Comparison of ENCODE assay signal across 27 mouse cellular contexts in genomic region chr11:117163098-117163497, GRCm38 (mm10). TPM values are rescaled to one million over a fixed set of nuclear protein-coding genes. Genes with fewer than 3 reads are reported as not detected.
DNase-seq lines count a peak whose midpoint lies in the region; ATAC-seq and TF ChIP-seq lines count a peak whose summit lies in the region.
"Had no signal": no experiment of that assay in that cellular context is flagged by ENCODE, and none has a peak within 500 bp of the region (broad histone marks: within the 10 kb centered on the region; RNA-seq: fewer than 3 reads in every experiment).

No protein-coding gene starts in this region.

- H3K4me2 ChIP-seq in heart, embryonic 14.5 days (ENCODE audit: low read length), result no peak overlapping the region
- H3K4me2 ChIP-seq: midbrain, embryonic 15.5 days; neural tube, embryonic 15.5 days had no signal

- H3K79me2 ChIP-seq in heart, adult 2 months (replicated peaks; ENCODE audit: control insufficient read depth, insufficient read depth, low read length), result no peaks in the 10 kb centered on the region

- no peak for ATAC-seq in heart, embryonic 14.5 days (ENCODE audit: insufficient number of reproducible peaks, insufficient read depth, low FRiP score, low read depth)
- ATAC-seq: forebrain, embryonic 16.5 days; hindbrain, embryonic 16.5 days; midbrain, embryonic 15.5 days had no signal

- intact Hi-C loops in heart, adult 2 months (cut with DNase I), result no loop called here
- intact Hi-C loops in left cerebral cortex, adult 2 months (cut with DNase I), result no loop called here

- H3K9me3 ChIP-seq in heart, embryonic 14.5 days (ENCODE audit: control insufficient read depth, low read length), result peaks cover 6% of the 10 kb centered on the region; the same call in 1 of the 2 replicates
- H3K9me3 ChIP-seq: midbrain, embryonic 15.5 days; neural tube, embryonic 15.5 days had no signal

- no peak for TF ChIP-seq EP300 in heart, adult 2 months (IDR thresholded peaks at IDR 0.05; ENCODE audit: insufficient read depth, low read depth, low read length)

- H3K27me3 ChIP-seq in heart, embryonic 14.5 days (ENCODE audit: control insufficient read depth, insufficient read depth, low read length), result no peaks in the 10 kb centered on the region
- H3K27me3 ChIP-seq in heart, adult 2 months (ENCODE audit: control insufficient read depth, insufficient read depth, low read length), result no peaks in the 10 kb centered on the region
- H3K27me3 ChIP-seq: midbrain, embryonic 15.5 days; neural tube, embryonic 15.5 days had no signal

- H3K36me3 ChIP-seq in heart, embryonic 14.5 days (ENCODE audit: control insufficient read depth, insufficient read depth, low read length), result peaks cover 19% of the 10 kb centered on the region
- H3K36me3 ChIP-seq in heart, adult 2 months (ENCODE audit: control insufficient read depth, insufficient read depth, low read length), result no peaks in the 10 kb centered on the region

- 45% methylated on average over 9 of the region's 9 CpGs for WGBS in heart, embryonic 14.5 days
- 67% methylated on average over 9 of the region's 9 CpGs for WGBS in heart, adult 2 months

- peak overlapping the region; percentile 41; the same call in 1 of the 2 replicates for H3K9ac ChIP-seq in heart, embryonic 14.5 days (ENCODE audit: low read length)
- H3K9ac ChIP-seq in heart, adult 2 months (ENCODE audit: low read depth, low read length), result no peak overlapping the region
- H3K9ac ChIP-seq: liver, embryonic 14.5 days; midbrain, embryonic 15.5 days; neural tube, embryonic 15.5 days had no signal

- H3K4me1 ChIP-seq in heart, embryonic 14.5 days (ENCODE audit: control insufficient read depth in 2 of 2, insufficient read depth in 2 of 2, low read length in 2 of 2), result peaks cover 17 to 31% of the 10 kb centered on the region in 2 experiments
- peaks cover 2% of the 10 kb centered on the region; the same call in 1 of the 2 replicates for H3K4me1 ChIP-seq in heart, adult 2 months (ENCODE audit: control insufficient read depth, insufficient read depth, low read length)

- TF ChIP-seq POLR2A in heart, adult 2 months (IDR thresholded peaks at IDR 0.05; ENCODE audit: insufficient read depth, low read depth, low read length), result no peak

- TF ChIP-seq CTCF in heart, adult 2 months (IDR thresholded peaks at IDR 0.05), result no peak
- TF ChIP-seq CTCF in left cerebral cortex, adult 2 months (IDR thresholded peaks at IDR 0.05), result no peak

- no peak overlapping the region for H3K27ac ChIP-seq in heart, embryonic 14.5 days (replicated peaks in 1 of 2; ENCODE audit: control insufficient read depth in 1 of 2, insufficient read depth in 1 of 2, low read depth in 2 of 2, low read length in 2 of 2)
- H3K27ac ChIP-seq in heart, adult 2 months, result no peak overlapping the region
- no peak overlapping the region for H3K27ac ChIP-seq in left cerebral cortex, adult 2 months
- H3K27ac ChIP-seq: layer of hippocampus, adult 2 months; liver, embryonic 14.5 days; macrophage; midbrain, embryonic 15.5 days; neural tube, embryonic 15.5 days had no signal

- H3K4me3 ChIP-seq in heart, embryonic 14.5 days (ENCODE audit: control insufficient read depth in 1 of 2, insufficient read depth in 1 of 2, low read depth in 1 of 2, low read length in 2 of 2), result no peak overlapping the region
- H3K4me3 ChIP-seq in heart, adult 2 months, result no peak overlapping the region
- no peak overlapping the region for H3K4me3 ChIP-seq in left cerebral cortex, adult 2 months
- H3K4me3 ChIP-seq: erythroblast, embryonic 14.5 days; layer of hippocampus, adult 2 months; midbrain, embryonic 15.5 days; neural tube, embryonic 15.5 days had no signal

- DNase-seq in cerebellum, adult 11-12 months, result peak; percentile 82
- no peak for DNase-seq in cerebellum, adult 8-10 months
- no peak for DNase-seq in heart, adult 2 months
- peak; percentile 70 for DNase-seq in brain, adult 2 months (ENCODE audit: low read depth, low spot score)
- peak; percentile 81 for DNase-seq in cerebellum, adult 9-11 months
- no peak for DNase-seq in yolk sac, embryonic 10.5 days (ENCODE audit: low spot score)
- no peak for DNase-seq in left cerebral cortex, adult 2 months (ENCODE audit: extremely low spot score in 1 of 2, low spot score in 2 of 2)
- DNase-seq: adrenal gland, postnatal 14 days; heart, postnatal 10 days; kidney, adult 18-20 months; kidney, postnatal 36 days; left cerebral cortex, postnatal 4 days; liver; lung, adult 2 months; lung, postnatal 10 days; right cerebral cortex, adult 18-20 months; spleen, adult 18-20 months; thymus, postnatal 14 days had no signal

RNA-seq across cellular contexts. Expression of gene Sept9, which starts 36.4 kb away (rescaled TPM):
- 49.7 and 51.8 TPM in 2 replicates for polyA plus RNA-seq in heart, embryonic 14.5 days (2014; fragmentation: Nextera tagmentation; extraction: Ambion mirVana)
- 10 to 100 TPM; 28.2 to 31.9 TPM for total RNA-seq in heart, adult 2 months (2021)
- polyA plus RNA-seq in heart, adult 2 months (2012; rRNA removed), result 15.9 and 17.4 TPM in 2 replicates
- total RNA-seq in left cerebral cortex, adult 2 months (2021), result 10 to 100 TPM; 77.4 to 77.8 TPM

RNA-seq across cellular contexts. Expression of gene Sec14l1, which starts 48.1 kb away (rescaled TPM):
- 33.2 and 34.2 TPM in 2 replicates for polyA plus RNA-seq in heart, embryonic 14.5 days (2014; fragmentation: Nextera tagmentation; extraction: Ambion mirVana)
- 10 to 100 TPM; 65.4 to 89.5 TPM for total RNA-seq in heart, adult 2 months (2021)
- polyA plus RNA-seq in heart, adult 2 months (2012; rRNA removed), result 71.5 and 83.9 TPM in 2 replicates
- total RNA-seq in left cerebral cortex, adult 2 months (2021), result 100 to 1,000 TPM; 198 to 229 TPM

Comparison
In these comparisons a context has a peak if more than half of its experiments do, and no peak if none do; other contexts are left out.
1. DNase-seq: peak in cerebellum, adult 11-12 months (single experiment), brain, adult 2 months (single experiment) and cerebellum, adult 9-11 months (single experiment); none in cerebellum, adult 8-10 months (single experiment), heart, adult 2 months (0 of 2), yolk sac, embryonic 10.5 days (single experiment) and left cerebral cortex, adult 2 months (0 of 2).